Mouse (Mus musculus) small intestine, adult 2 months (tissue): ENCODE results near the gene Arpc2. TPM values are rescaled to one million over a fixed set of nuclear protein-coding genes. Genes with fewer than 3 reads are reported as not detected.
"Not testable (repeated sequence)": the region's sequence is repeated elsewhere in the genome, so short reads cannot be mapped to it uniquely, and the experiment has no call there.

ENCODE experiments used
- H3K27ac ChIP-seq: fragments of 200-500 bp; 2 replicates; pipeline ENCODE4 v1.5.1; 2012; ENCODE audit warnings: low read depth, low read length, control low read depth, inconsistent platforms; ENCODE audit not compliant: insufficient read depth
- H3K27me3 ChIP-seq: fragments of 200-500 bp; 2 replicates; pipeline ENCODE4 v1.6.1; 2012; ENCODE audit warnings: mild to moderate bottlenecking, moderate library complexity, low read length, inconsistent platforms; ENCODE audit not compliant: control insufficient read depth, insufficient read depth
- H3K36me3 ChIP-seq: fragments of 200-500 bp; 2 replicates; pipeline ENCODE4 v1.6.1; 2012; ENCODE audit warnings: mild to moderate bottlenecking, low read length, control low read depth, inconsistent platforms; ENCODE audit not compliant: control insufficient read depth, insufficient read depth
- H3K4me1 ChIP-seq: fragments of 200-500 bp; 2 replicates; pipeline ENCODE4 v1.6.1; 2012; ENCODE audit warnings: low read length, inconsistent platforms, mixed read lengths; ENCODE audit not compliant: control insufficient read depth, insufficient read depth, insufficient read length
- H3K4me3 ChIP-seq: fragments of 200-500 bp; 2 replicates; pipeline ENCODE4 v1.5.1; 2012; ENCODE audit warnings: low read depth, mild to moderate bottlenecking, control low read depth, inconsistent platforms, low read length, moderate library complexity
- CTCF ChIP-seq: fragments of 200-500 bp; IDR thresholded peaks from 2 replicates; pipeline ENCODE4 v1.5.1; 2012; ENCODE audit warnings: low read depth, mild to moderate bottlenecking, control low read depth, inconsistent platforms, low read length, moderate library complexity, mixed read lengths; ENCODE audit not compliant: insufficient replicate concordance, insufficient read length; ENCODE audit errors: extremely low read depth
- POLR2A ChIP-seq: fragments of 200-500 bp; IDR thresholded peaks from 2 replicates; pipeline ENCODE4 v1.6.1; 2012; ENCODE audit warnings: low read depth, mild to moderate bottlenecking, control low read depth, inconsistent platforms, low read length, moderate library complexity
- WGBS: fragments of 180-500 bp; shearing (Covaris S2); methylation state at CpG from one replicate; pipeline ENCODE4 v1.1.7; 2018; 5-methylcytosine and 5-hydroxymethylcytosine counted together
- polyA plus RNA-seq: library from polyadenylated mRNA; depleted of rRNA; stranded (reverse); fragments of >200 nt; gene quantifications from 2 replicates; pipeline ENCODE4 v1.2.3, GENCODE M21; 2012

Gene Arpc2
- polyA plus RNA-seq, 1 experiment = 323 TPM

- Histone ChIP-seq H3K27me3 (no peaks in the 10 kb centered on the region), H3K4me1 (peaks cover 4% of the 10 kb centered on the region; the same call in 1 of the 2 replicates), H3K36me3 (peaks cover 37% of the 10 kb centered on the region), H3K4me3 (no peak overlapping the region), H3K27ac (no peak overlapping the region)
- 92% methylated on average over 8 of the region's 8 CpGs for WGBS
- TF ChIP-seq CTCF (no peak), POLR2A (no peak)
Observed at GRCm38 (mm10) chr1:74281886-74282285, 46.0 kb downstream of the Arpc2 start.

- no peak overlapping the region for H3K27ac ChIP-seq
- H3K27me3 ChIP-seq = no peaks in the 10 kb centered on the region
- H3K4me3 ChIP-seq = no peak overlapping the region
- peaks cover 4% of the 10 kb centered on the region; the same call in 1 of the 2 replicates for H3K4me1 ChIP-seq
- 87% methylated on average over 10 of the region's 10 CpGs for WGBS
- H3K36me3 ChIP-seq = peaks cover 42% of the 10 kb centered on the region
- TF ChIP-seq POLR2A = no peak
- no peak for TF ChIP-seq CTCF
Observed at GRCm38 (mm10) chr1:74282896-74283625, 47.2 kb downstream of the Arpc2 start.

GRCm38 (mm10) chr1:74283686-74284463, 48.0 kb downstream of the Arpc2 start:
- Histone ChIP-seq H3K27me3 (no peaks in the 10 kb centered on the region), H3K4me3 (peak overlapping the region; percentile 76), H3K36me3 (peaks cover 48% of the 10 kb centered on the region), H3K4me1 (peaks cover 4% of the 10 kb centered on the region; the same call in 1 of the 2 replicates), H3K27ac (peak overlapping the region; percentile 13; the same call in 1 of the 2 replicates)
- 4% methylated on average over 15 of the region's 15 CpGs for WGBS
- TF ChIP-seq CTCF (no peak), POLR2A (no peak)

- Histone ChIP-seq H3K27ac (peak within 1 kb of the TSS; percentile 13; the same call in 1 of the 2 replicates), H3K4me3 (peak within 1 kb of the TSS; percentile 76), H3K27me3 (no peaks in the 10 kb centered on the region), H3K36me3 (peaks cover 51% of the 10 kb centered on the region), H3K4me1 (peaks cover 4% of the 10 kb centered on the region; the same call in 1 of the 2 replicates)
- WGBS = under 1% methylated on average over 55 of the region's 56 CpGs
- TF ChIP-seq POLR2A (peak; percentile 76; the same call in 1 of the 2 replicates), CTCF (no peak)
Observed at GRCm38 (mm10) chr1:74284543-74285160, 48.8 kb downstream of the Arpc2 start, which contains the start of the genes Aamp and Pnkd. Gene Aamp (minus strand): TSS chr1:74284738. Gene Pnkd (plus strand): TSS chr1:74284930.

GRCm38 (mm10) chr1:74285212-74286010, 49.5 kb downstream of the Arpc2 start:
- Histone ChIP-seq H3K4me3 (peak overlapping the region; percentile 69), H3K27ac (no peak overlapping the region), H3K4me1 (peaks cover 4% of the 10 kb centered on the region; the same call in 1 of the 2 replicates), H3K36me3 (peaks cover 52% of the 10 kb centered on the region), H3K27me3 (no peaks in the 10 kb centered on the region)
- 3% methylated on average over 23 of the region's 23 CpGs for WGBS
- TF ChIP-seq POLR2A (no peak), CTCF (no peak)

- 44% methylated on average over 16 of the region's 17 CpGs for WGBS
- peak; percentile 20; the same call in 1 of the 2 replicates for TF ChIP-seq CTCF
- H3K27me3 ChIP-seq, H3K4me3 ChIP-seq, H3K4me1 ChIP-seq: not testable (repeated sequence)
- Histone ChIP-seq H3K36me3 (peaks cover 50% of the 10 kb centered on the region), H3K27ac (0 out of 2 replicates have a peak overlapping the region, but pooled peaks have one; percentile 7)
Observed at GRCm38 (mm10) chr1:74286869-74287607, 51.2 kb downstream of the Arpc2 start.
